Mouse (Mus musculus) adrenal gland, adult 8-10 months (tissue): ENCODE data around the gene Arl15. TPM values are rescaled to one million over a fixed set of nuclear protein-coding genes. Genes with fewer than 3 reads are reported as not detected.

Experiments
- DNase-seq: peaks from one replicate; pipeline ENCODE4 v3.0.0; 2022
- total RNA-seq, 4 experiments: library from RNA; stranded (reverse); gene quantifications; 2 replicates each; pipeline ENCODE4 v1.2.4; 2022

Gene Arl15
- total RNA-seq, 4 experiments from 2014 or later = 30.3 to 36.2 (median 32.6) TPM

DNA sequence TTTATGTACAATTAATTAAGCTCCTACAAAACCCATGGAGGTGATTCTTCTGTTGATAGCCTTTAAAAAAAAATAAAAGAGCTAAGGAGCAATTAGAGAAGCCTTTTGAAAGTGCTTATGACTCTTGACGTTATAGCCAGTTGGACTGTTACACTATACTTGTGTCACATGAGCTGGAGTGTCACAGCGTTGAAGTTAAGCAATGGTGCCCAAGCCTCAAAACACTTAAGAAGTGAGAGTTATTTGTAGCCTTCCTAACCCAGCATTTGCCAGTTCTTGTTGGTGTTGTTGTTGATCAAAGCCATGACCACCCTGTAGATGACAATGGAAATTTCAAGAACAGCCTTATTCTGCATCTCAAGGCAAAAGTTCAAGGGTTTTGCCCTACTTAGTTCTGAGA is 198.8 kb downstream of the Arl15 start:
- no peak for DNase-seq

DNA sequence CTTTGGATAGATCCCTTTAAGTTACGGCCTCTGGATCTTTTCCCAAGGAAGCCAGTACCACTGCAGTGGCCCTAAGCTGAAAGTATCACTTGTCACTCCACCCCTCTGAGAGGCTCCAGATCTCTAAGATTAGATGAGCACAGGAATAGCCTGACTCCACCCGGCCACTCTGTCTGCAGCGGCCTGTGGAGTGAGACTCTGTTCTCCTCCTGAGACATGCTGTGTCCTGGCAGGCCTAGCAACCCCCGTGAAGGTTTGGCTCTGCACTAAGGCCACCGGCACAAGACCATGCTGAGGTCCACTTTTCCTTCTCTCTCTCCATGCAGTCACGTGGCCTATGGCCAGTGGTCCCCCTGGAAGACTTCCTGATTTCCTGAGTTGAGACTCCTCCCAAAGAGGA is 200.3 kb downstream of the Arl15 start:
- no peak for DNase-seq

DNA sequence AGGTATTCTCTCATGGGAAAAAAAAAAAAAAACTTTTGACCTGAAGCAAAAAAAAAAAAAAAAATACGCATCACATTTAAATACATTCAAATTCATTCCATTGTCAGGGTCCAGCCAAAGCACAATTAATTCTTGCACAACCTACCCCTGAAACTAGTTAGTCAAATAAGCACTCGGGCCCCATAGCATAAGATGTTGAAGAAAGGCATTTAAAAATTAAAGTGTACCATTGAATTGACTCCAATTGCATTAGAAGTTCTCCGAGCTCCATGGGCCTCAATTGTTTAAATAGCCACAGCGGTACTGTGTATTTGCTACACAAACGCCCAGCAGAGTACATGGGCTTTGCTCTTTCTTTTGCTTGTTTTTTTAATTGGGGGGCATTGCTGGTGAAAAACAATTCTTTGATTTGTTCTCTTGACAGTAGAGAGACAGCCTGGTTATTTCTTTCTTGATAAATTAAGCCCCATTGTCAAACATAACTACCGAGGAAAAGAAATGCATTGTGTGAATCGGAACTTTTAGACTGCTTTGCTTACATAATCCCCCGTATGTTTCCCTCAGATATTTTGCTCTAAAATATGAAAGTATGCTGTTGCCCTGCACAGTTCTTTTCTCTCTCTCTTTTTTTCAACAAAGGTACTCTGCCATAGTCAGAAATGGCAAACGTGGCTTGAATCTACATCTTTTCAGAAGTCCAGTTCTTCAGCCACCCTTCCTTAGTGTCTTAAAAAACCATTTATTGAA is 201.4 kb downstream of the Arl15 start:
- no peak for DNase-seq

GRCm38 (mm10) chr13:113998811-113999210 is 204.5 kb downstream of the Arl15 start:
- DNase-seq = no peak

- no peak for DNase-seq
Observed at GRCm38 (mm10) chr13:114003463-114003862, 209.2 kb downstream of the Arl15 start.

- no peak for DNase-seq
Observed at GRCm38 (mm10) chr13:114004191-114004590, 209.9 kb downstream of the Arl15 start.

DNA sequence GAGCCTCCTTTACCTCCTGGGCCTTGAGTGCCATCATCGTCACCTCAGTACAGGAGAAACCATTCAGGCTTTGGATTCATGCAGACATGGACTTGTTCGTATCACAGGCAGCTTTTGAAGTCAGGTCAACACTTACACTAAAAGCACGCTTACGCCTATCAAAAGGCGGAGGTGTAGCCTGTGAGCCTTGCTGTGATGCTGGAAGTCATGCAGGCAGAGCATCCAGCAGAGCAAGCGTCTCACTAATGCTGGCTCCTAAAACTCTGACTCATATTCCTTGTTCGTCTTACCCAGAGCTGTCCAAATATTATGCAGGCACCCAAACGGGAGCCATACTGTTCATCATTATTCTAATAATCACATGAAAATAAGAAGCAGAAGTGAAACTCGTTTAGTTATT is 215.5 kb downstream of the Arl15 start:
- no peak for DNase-seq

DNA sequence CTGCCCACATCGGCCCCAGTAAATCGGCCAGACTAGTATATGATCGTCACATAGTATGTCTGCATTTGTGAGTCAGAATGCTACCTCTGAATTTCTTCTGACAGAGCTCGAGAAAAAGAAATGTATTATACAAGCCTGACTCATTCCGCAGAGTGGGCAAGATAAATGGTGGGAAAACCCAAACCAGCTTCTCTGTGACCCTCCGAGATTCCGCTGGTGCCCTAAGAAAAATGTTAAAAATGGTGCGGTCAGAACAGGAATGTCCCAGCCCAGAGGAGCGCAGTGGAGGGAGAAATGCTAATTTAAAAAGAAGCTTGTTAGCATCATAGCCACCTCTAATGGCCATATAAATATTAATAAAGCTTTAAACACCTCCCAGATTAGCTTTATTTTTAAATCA is 216.2 kb downstream of the Arl15 start:
- DNase-seq = no peak

DNA sequence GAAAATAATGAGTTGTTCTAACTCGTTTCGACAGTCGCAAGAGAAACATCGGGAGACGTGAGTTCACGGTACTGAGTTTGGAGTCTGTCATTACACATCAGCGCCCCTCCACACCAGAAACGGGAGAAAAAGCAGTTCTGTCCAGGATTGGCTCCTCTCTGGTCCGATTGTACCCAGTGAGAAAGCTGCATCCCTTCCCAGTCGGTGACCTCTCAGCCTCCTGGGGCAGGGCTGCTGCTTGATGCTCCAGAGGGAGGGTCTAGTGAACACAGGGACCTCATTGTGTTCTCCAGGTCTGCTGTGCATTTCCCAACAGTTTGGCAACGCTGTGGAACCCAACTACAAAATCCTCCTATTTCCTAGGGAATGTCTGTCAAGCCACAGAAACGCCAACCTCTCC is 216.7 kb downstream of the Arl15 start:
- no peak for DNase-seq

DNA sequence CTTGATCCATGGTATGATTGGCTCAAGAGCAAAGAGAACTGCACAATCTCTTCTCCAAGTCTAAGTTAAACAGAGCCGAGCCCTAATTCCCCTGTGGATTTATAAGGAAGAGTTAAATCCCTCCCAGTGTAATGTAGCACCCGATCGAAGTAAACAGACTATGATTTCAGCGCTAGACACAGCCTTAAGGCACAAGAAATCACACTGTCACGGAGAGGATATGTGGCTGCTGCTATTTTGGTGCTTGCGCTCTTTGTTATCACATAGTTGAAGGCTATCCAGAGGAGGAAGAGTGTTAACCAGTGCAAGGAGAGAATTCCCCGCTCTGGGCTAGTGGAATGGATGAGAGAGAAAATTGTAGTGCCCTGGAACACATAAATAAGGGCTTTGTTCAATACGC is 223.6 kb downstream of the Arl15 start:
- no peak for DNase-seq

- DNase-seq = no peak
Observed at GRCm38 (mm10) chr13:114023541-114023940, 229.2 kb downstream of the Arl15 start.

GRCm38 (mm10) chr13:114026306-114026705 is 232.0 kb downstream of the Arl15 start:
- no peak for DNase-seq

DNA sequence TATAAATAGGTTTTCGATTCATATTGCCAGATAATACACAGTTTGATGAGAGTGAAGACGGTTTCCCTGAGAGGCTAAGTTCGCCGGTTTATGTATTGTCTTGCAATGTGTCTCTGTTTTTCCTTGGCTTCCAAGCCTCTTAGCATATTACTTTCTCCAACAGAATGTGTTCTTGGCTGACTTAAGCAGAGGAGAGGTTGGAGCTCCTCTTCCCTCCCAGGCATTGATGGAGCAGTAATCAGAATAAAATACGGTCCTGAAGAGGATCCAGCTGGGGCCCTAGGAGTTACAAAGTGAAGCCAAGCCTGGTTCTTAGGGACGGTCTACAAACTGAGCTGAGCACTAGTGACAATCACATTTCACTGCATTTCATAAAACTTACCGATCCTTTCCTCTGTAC is 232.4 kb downstream of the Arl15 start:
- DNase-seq = no peak

- peak; percentile 36 for DNase-seq
Observed at GRCm38 (mm10) chr13:114048071-114048470, 253.8 kb downstream of the Arl15 start.

- DNase-seq = no peak
Observed at GRCm38 (mm10) chr13:114048688-114049087, 254.4 kb downstream of the Arl15 start.

GRCm38 (mm10) chr13:114051151-114051850 is 257.0 kb downstream of the Arl15 start:
- DNase-seq = no peak

DNA sequence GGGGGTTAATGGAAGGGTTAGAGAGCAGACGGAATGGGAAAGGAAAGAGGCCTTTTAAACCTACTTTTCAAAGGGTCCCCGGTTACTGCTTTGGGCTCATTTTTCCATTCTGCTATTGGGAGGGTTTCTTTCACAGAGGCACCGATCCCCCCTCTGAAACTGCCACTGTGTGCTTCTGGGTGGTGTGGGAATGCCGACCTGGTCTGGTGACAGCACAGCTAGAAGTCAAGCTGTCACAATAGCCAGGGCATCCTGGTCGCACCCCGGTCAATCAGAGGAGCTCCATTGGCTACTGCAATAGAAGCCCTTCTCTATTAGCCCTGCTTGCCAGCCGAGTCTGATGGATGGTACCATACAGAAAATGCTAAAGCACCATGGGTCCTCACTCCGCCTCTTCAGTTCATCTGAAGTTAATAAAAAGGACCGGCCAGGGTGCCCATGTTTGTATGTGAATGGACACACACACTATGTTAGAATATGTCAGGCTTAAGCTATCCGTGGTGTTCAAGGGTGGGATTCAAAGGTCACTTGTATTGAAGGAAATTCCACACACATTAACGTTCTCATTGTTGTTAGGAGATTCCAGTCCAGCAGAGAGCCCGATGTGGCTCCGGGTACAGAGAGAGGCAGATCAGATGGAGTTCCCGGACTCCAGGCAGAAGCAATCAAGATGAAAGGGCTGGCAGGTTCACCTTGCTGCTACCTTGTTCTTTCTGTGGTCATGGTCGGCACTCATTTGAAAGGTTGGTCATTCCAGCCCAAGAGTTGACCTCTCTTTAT is 258.3 kb downstream of the Arl15 start:
- DNase-seq = no peak

- DNase-seq = no peak
Observed at GRCm38 (mm10) chr13:114053261-114053660, 259.0 kb downstream of the Arl15 start.

- no peak for DNase-seq
Observed at GRCm38 (mm10) chr13:114055686-114056085, 261.4 kb downstream of the Arl15 start.

GRCm38 (mm10) chr13:114060258-114060657 is 266.0 kb downstream of the Arl15 start:
- DNase-seq = no peak

GRCm38 (mm10) chr13:114061234-114061633 is 266.9 kb downstream of the Arl15 start:
- no peak for DNase-seq

GRCm38 (mm10) chr13:114064069-114064468 is 269.8 kb downstream of the Arl15 start:
- no peak for DNase-seq

- no peak for DNase-seq
Observed at GRCm38 (mm10) chr13:114065012-114065411, 270.7 kb downstream of the Arl15 start.
